Mouse (Mus musculus) kidney, adult 2 months (tissue): ENCODE data around the gene Gba.

Source experiments
- CTCF ChIP-seq: fragments of 200-500 bp; conservative IDR thresholded peaks from 2 replicates; pipeline ENCODE4 v1.5.1; 2011; ENCODE audit warnings: low read depth, mild to moderate bottlenecking, control low read depth, low read length, moderate library complexity, mixed read lengths; ENCODE audit not compliant: insufficient read depth, insufficient read length
- POLR2A ChIP-seq: fragments of 200-500 bp; IDR thresholded peaks from one replicate; pipeline ENCODE4 v1.6.1; 2011; ENCODE audit warnings: low read depth, low read length, control low read depth

- TF ChIP-seq POLR2A: no peak
- TF ChIP-seq CTCF: no peak
These were observed 24.7 kb upstream of the Gba start for GRCm38 (mm10) chr3:89178107-89178385.
